Mouse (Mus musculus): ENCODE data around the gene Habp2.

DNA sequence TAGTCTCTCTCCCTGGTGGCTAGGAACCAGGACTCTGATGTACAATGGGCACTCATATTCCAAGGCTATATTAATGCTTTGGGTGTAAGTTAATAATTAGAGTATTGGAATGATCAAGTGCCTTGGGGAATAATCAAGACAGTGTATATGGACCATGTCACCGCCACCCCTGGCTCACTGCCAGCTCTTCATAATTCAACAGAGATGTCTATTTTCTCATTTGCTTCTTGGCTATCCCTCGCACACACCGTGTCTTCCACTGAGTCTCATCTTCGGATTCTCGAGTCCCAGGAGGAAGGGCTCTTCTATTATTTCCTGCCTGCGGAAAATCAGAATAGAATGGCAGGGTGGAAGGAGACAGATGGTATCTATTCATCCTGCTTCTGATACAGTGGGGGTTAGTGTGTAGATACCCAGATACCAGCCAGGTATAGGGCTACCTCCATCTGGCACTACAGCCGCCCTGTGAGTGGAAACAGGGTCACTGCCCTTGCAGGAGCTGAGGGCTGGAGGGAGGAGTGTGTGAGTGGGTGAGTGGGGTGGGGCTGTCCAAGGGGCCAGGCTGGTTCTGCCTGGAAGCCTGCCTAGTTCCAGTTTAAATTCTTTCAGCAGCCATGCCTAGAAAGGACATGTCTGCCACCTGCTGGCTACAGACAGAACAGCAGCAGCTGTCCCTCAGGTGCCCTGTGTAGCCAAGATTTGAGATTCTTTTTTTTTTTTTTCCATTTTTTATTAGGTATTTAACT, 7.9 kb downstream of the Habp2 start:
- TF ChIP-seq POLR2A (IDR thresholded peaks at IDR 0.05; ENCODE audit: low read depth, low read length): no peak
- peak; percentile 88 for TF ChIP-seq CTCF (conservative IDR thresholded peaks at IDR 0.05; ENCODE audit: insufficient read depth, insufficient read length, low read depth, low read length)
